Mouse (Mus musculus) heart, postnatal 0 days (tissue): ENCODE data around the gene Crip1.

ENCODE experiments used
- CTCF ChIP-seq: IDR thresholded peaks from 2 replicates; pipeline ENCODE4 v1.5.1; 2016; ENCODE audit warnings: antibody characterized with exemption, control low read depth, low read depth
- EP300 ChIP-seq: IDR thresholded peaks from 2 replicates; pipeline ENCODE4 v1.6.1; 2016; ENCODE audit warnings: antibody characterized with exemption, low read depth

GRCm38 (mm10) chr12:113102461-113102860 is 43.7 kb upstream of the Crip1 start:
- TF ChIP-seq CTCF (peak; percentile 62), EP300 (no peak)
